Mouse (Mus musculus) lung, postnatal 0 days (tissue): ENCODE results near the gene Peg3.

ENCODE experiments used
- CTCF ChIP-seq: IDR thresholded peaks from 2 replicates; pipeline ENCODE4 v1.5.1; 2016; ENCODE audit warnings: antibody characterized with exemption, mild to moderate bottlenecking
- EP300 ChIP-seq: IDR thresholded peaks from 2 replicates; pipeline ENCODE4 v1.6.1; 2016; ENCODE audit warnings: antibody characterized with exemption, mild to moderate bottlenecking, control low read depth

GRCm38 (mm10) chr7:6753440-6753839 lies 23.2 kb upstream of the Peg3 start:
- TF ChIP-seq CTCF = no peak
- no peak for TF ChIP-seq EP300
